Mouse (Mus musculus): ENCODE data around the gene Rnf43. TPM values are rescaled to one million over a fixed set of nuclear protein-coding genes. Genes with fewer than 3 reads are reported as not detected.
A peak's percentile ranks its signal among the peaks of the same experiment; 100 is the strongest.

The Rnf43 gene
- 0.83 and 0.84 TPM in 2 replicates for polyA plus RNA-seq (2014; fragmentation: Nextera tagmentation; extraction: Ambion mirVana)

DNA sequence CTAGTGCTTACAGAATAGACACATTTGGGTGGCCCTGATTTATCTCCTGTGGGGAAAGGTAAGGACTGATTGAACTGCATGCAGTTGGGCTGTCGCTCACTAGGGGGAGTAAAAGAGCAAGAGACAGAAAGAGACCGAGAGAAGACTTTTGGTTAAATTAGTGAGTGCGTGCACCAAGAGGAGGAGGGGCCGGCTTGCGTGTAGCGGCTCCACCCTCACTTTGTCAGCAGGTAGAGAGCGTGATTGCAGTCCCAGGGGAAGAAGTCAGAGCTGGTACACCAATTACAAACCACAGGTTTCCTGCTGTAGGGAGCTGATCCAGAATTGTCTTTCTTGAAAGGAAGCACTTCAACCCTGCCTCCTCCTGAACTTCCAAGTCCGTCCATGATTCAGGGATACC, at the start of gene Rnf43:
Gene Rnf43, plus strand, starts transcription at position 316 of the 400 bp plus-strand sequence.
- Histone ChIP-seq H3K27ac (no peak within 1 kb of the TSS), H3K36me3 (replicated peaks; ENCODE audit: control insufficient read depth, insufficient read depth) (no peaks in the 10 kb centered on the region), H3K27me3 (ENCODE audit: control insufficient read depth, insufficient read depth, low read length) (peaks cover 24% of the 10 kb centered on the region), H3K4me3 (replicated peaks; ENCODE audit: low read length) (peak within 1 kb of the TSS; percentile 28), H3K9me3 (ENCODE audit: control insufficient read depth, low read length) (no peaks in the 10 kb centered on the region), H3K4me1 (replicated peaks; ENCODE audit: control insufficient read depth, insufficient read depth, low read length) (no peaks in the 10 kb centered on the region), H3K4me2 (replicated peaks) (peak within 1 kb of the TSS; percentile 61), H3K9ac (0 out of 2 replicates have a peak within 1 kb of the TSS, but pooled peaks have one; percentile 12)
- ATAC-seq (ENCODE audit: low FRiP score): no peak
- peak; percentile 89 for DNase-seq (ENCODE audit: low spot score)
- 0% methylated on average over 8 of the region's 8 CpGs for WGBS

- Histone ChIP-seq H3K4me3 (replicated peaks; ENCODE audit: low read length) (no peak overlapping the region), H3K9me3 (ENCODE audit: control insufficient read depth, low read length) (no peaks in the 10 kb centered on the region), H3K27ac (no peak overlapping the region), H3K4me1 (replicated peaks; ENCODE audit: control insufficient read depth, insufficient read depth, low read length) (no peaks in the 10 kb centered on the region), H3K27me3 (ENCODE audit: control insufficient read depth, insufficient read depth, low read length) (no peaks in the 10 kb centered on the region), H3K4me2 (replicated peaks) (no peak overlapping the region), H3K9ac (no peak overlapping the region), H3K36me3 (replicated peaks; ENCODE audit: control insufficient read depth, insufficient read depth) (peaks cover 100% of the 10 kb centered on the region)
- WGBS: 93% methylated on average over 7 of the region's 7 CpGs
- no peak for DNase-seq (ENCODE audit: low spot score)
- ATAC-seq (ENCODE audit: low FRiP score): no peak
Measured at GRCm38 (mm10) chr11:87613972-87614371, 48.5 kb upstream of the Rnf43 start.

DNA sequence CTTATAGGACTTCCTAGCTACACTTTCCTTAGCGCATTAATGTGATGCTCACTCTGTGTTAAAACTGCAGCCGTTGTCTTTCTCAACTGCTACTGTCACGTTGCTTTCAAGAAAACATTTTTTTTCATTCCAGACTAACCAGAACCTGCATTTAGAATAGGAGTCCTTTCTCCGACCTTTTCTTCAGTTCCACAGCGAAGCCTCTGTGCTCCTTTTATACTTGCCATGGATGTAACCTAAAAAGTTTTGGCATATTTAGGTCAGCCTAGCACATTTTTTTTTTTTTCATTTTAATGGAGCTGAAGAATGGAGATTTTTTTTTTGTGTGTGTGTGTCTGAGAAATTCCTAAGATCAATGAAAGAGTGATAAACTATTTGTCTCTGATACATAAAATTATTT, 47.0 kb upstream of the Rnf43 start:
- Histone ChIP-seq H3K4me2 (replicated peaks) (no peak overlapping the region), H3K27ac (no peak overlapping the region), H3K36me3 (replicated peaks; ENCODE audit: control insufficient read depth, insufficient read depth) (peaks cover 99% of the 10 kb centered on the region), H3K4me3 (replicated peaks; ENCODE audit: low read length) (no peak overlapping the region), H3K9me3 (ENCODE audit: control insufficient read depth, low read length) (no peaks in the 10 kb centered on the region), H3K4me1 (replicated peaks; ENCODE audit: control insufficient read depth, insufficient read depth, low read length) (no peaks in the 10 kb centered on the region), H3K27me3 (ENCODE audit: control insufficient read depth, insufficient read depth, low read length) (no peaks in the 10 kb centered on the region), H3K9ac (no peak overlapping the region)
- DNase-seq (ENCODE audit: low spot score) (no peak), ATAC-seq (ENCODE audit: low FRiP score) (no peak)
- 96% methylated on average over 5 of the region's 5 CpGs for WGBS

GRCm38 (mm10) chr11:87615952-87616351, 46.6 kb upstream of the Rnf43 start:
- Histone ChIP-seq H3K9me3 (ENCODE audit: control insufficient read depth, low read length) (no peaks in the 10 kb centered on the region), H3K27me3 (ENCODE audit: control insufficient read depth, insufficient read depth, low read length) (no peaks in the 10 kb centered on the region), H3K9ac (no peak overlapping the region), H3K4me3 (replicated peaks; ENCODE audit: low read length) (no peak overlapping the region), H3K36me3 (replicated peaks; ENCODE audit: control insufficient read depth, insufficient read depth) (peaks cover 97% of the 10 kb centered on the region), H3K4me2 (replicated peaks) (no peak overlapping the region), H3K4me1 (replicated peaks; ENCODE audit: control insufficient read depth, insufficient read depth, low read length) (no peaks in the 10 kb centered on the region), H3K27ac (no peak overlapping the region)
- 100% methylated on average over 2 of the region's 2 CpGs for WGBS
- ATAC-seq (ENCODE audit: low FRiP score): no peak
- DNase-seq (ENCODE audit: low spot score): no peak

DNA sequence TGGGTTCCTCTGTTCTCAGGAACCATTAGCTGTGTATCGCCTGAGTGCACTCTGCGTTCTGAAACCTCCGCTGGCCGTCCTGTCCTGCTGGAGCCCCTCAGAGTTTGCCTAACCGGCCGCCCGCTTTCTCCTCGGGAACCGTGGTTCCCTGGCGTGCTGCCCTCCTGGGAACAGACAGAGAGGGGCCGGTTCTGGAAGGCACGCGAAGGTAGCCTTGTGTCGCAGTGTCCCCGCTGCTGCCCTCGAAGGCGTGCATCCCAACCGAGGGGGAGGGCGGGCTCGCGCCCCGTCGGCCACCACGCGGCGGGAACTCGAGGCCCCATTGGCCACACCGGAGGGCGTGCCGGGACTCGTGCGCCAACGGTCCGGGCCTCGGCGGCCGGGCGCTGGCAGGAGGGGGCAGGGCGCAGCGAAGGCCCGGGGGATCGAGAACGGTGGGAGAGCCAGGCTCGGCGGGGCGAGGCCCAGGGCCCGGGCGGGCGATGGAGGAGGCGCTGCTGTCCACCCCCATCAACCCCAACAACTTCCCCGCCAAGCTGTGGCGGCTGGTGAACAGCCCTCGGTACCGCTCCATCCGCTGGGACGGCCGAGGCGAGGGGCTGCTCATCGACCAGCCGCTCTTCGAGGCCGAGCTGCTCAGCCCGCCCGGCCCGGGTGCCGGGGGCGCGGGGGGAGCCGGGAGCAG, 45.6 kb upstream of the Rnf43 start, which contains the start of gene Hsf5:
Gene Hsf5, plus strand, starts transcription at position 375 of the 685 bp plus-strand sequence.
- Histone ChIP-seq H3K4me3 (replicated peaks; ENCODE audit: low read length) (no peak within 1 kb of the TSS), H3K36me3 (replicated peaks; ENCODE audit: control insufficient read depth, insufficient read depth) (peaks cover 92% of the 10 kb centered on the region), H3K9ac (no peak within 1 kb of the TSS), H3K4me1 (replicated peaks; ENCODE audit: control insufficient read depth, insufficient read depth, low read length) (no peaks in the 10 kb centered on the region), H3K27me3 (ENCODE audit: control insufficient read depth, insufficient read depth, low read length) (no peaks in the 10 kb centered on the region), H3K27ac (no peak within 1 kb of the TSS), H3K4me2 (replicated peaks) (no peak within 1 kb of the TSS), H3K9me3 (ENCODE audit: control insufficient read depth, low read length) (no peaks in the 10 kb centered on the region)
- no peak for ATAC-seq (ENCODE audit: low FRiP score)
- 89% methylated on average over 69 of the region's 69 CpGs for WGBS
- DNase-seq (ENCODE audit: low spot score): no peak

- WGBS: 91% methylated on average over 32 of the region's 32 CpGs
Measured at GRCm38 (mm10) chr11:87617606-87618005, 44.9 kb upstream of the Rnf43 start.

DNA sequence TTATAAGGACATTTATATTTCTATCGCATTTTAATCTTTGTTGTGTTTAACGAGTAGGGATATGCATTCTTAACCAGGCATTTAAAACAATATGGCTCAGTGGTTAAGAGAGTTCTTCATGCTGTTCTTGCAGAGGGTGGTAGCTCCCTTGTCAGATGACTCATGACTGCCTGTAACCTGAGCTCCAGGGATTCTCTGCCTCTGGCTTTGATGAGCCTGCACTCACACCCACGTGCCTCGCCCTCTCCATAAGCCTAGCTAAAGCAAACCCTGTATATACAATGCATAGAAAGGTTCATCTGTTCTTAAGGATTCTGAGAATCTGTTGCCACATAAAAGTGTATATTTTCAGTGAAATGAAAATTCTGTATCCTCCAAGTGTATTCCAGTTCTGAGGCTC, 39.4 kb upstream of the Rnf43 start:
- 83% methylated on average over 4 of the region's 4 CpGs for WGBS
- H3K9ac ChIP-seq: no peak overlapping the region
- H3K27me3 ChIP-seq (ENCODE audit: control insufficient read depth, insufficient read depth, low read length): no peaks in the 10 kb centered on the region
- no peak overlapping the region for H3K4me2 ChIP-seq (replicated peaks)
- no peak overlapping the region for H3K4me3 ChIP-seq (replicated peaks; ENCODE audit: low read length)
- peaks cover 80% of the 10 kb centered on the region for H3K36me3 ChIP-seq (replicated peaks; ENCODE audit: control insufficient read depth, insufficient read depth)
- no peaks in the 10 kb centered on the region for H3K9me3 ChIP-seq (ENCODE audit: control insufficient read depth, low read length)
- H3K27ac ChIP-seq: no peak overlapping the region
- DNase-seq (ENCODE audit: low spot score) (no peak), ATAC-seq (ENCODE audit: low FRiP score) (no peak)
- H3K4me1 ChIP-seq (replicated peaks; ENCODE audit: control insufficient read depth, insufficient read depth, low read length): no peaks in the 10 kb centered on the region

More at GRCm38 (mm10) chr11:87617606-87618005, 44.9 kb upstream of the Rnf43 start:
- Histone ChIP-seq H3K9me3 (ENCODE audit: control insufficient read depth, low read length) (no peaks in the 10 kb centered on the region), H3K36me3 (replicated peaks; ENCODE audit: control insufficient read depth, insufficient read depth) (peaks cover 91% of the 10 kb centered on the region), H3K27ac (no peak overlapping the region), H3K9ac (no peak overlapping the region), H3K4me3 (replicated peaks; ENCODE audit: low read length) (no peak overlapping the region), H3K27me3 (ENCODE audit: control insufficient read depth, insufficient read depth, low read length) (no peaks in the 10 kb centered on the region), H3K4me1 (replicated peaks; ENCODE audit: control insufficient read depth, insufficient read depth, low read length) (no peaks in the 10 kb centered on the region), H3K4me2 (replicated peaks) (no peak overlapping the region)
- ATAC-seq (ENCODE audit: low FRiP score): no peak
- no peak for DNase-seq (ENCODE audit: low spot score)

DNA sequence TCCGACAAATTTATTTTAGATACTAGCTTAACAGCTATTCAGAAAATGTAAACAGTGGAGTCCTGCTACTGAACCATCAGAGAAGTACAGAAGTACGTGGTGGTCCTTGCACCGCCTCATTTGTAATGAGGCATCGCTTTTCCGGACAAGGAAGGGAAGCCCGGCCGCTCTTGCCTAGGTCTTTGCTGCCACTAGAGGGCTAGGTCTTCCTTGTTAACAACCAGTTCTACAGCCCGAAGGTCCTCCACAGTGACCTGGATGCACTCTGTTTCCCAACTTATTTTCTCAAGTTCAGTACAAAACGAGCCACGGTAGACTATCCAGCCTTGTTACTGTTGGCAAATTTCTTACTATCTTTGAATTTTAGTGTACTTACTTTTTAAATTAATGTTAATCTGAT, 32.7 kb upstream of the Rnf43 start:
- 34% methylated on average over 10 of the region's 10 CpGs for WGBS
- no peak overlapping the region for H3K9ac ChIP-seq
- no peak overlapping the region for H3K4me3 ChIP-seq (replicated peaks; ENCODE audit: low read length)
- no peaks in the 10 kb centered on the region for H3K9me3 ChIP-seq (ENCODE audit: control insufficient read depth, low read length)
- no peaks in the 10 kb centered on the region for H3K4me1 ChIP-seq (replicated peaks; ENCODE audit: control insufficient read depth, insufficient read depth, low read length)
- no peaks in the 10 kb centered on the region for H3K27me3 ChIP-seq (ENCODE audit: control insufficient read depth, insufficient read depth, low read length)
- H3K27ac ChIP-seq: no peak overlapping the region
- DNase-seq (ENCODE audit: low spot score) (peak; percentile 28), ATAC-seq (ENCODE audit: low FRiP score) (no peak)
- no peak overlapping the region for H3K4me2 ChIP-seq (replicated peaks)
- H3K36me3 ChIP-seq (replicated peaks; ENCODE audit: control insufficient read depth, insufficient read depth): peaks cover 36% of the 10 kb centered on the region

DNA sequence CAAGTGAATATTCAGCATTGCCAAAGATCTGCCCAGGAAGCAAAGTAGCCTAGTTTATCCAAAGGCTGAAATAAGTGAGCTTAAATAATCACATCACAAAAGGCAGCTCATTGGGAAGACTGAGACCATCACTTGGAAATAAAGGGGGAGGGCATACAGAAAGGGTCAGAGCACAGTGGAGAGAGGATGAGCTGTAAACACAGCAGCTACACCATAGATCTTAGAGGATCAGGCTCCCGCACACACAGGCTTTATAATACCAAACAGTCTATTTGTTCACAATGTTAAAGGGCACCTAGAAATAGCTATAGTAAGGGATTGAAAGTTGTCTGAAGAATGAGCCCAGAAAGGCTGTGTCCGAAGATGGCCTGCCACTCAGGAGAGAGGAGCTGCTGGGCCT, 23.7 kb upstream of the Rnf43 start:
- Histone ChIP-seq H3K27me3 (ENCODE audit: control insufficient read depth, insufficient read depth, low read length) (no peaks in the 10 kb centered on the region), H3K36me3 (replicated peaks; ENCODE audit: control insufficient read depth, insufficient read depth) (peaks cover 13% of the 10 kb centered on the region), H3K9ac (peak overlapping the region; percentile 67), H3K9me3 (ENCODE audit: control insufficient read depth, low read length) (no peaks in the 10 kb centered on the region), H3K27ac (no peak overlapping the region), H3K4me3 (replicated peaks; ENCODE audit: low read length) (peak overlapping the region; percentile 37), H3K4me2 (replicated peaks) (peak overlapping the region; percentile 77), H3K4me1 (replicated peaks; ENCODE audit: control insufficient read depth, insufficient read depth, low read length) (peaks cover 9% of the 10 kb centered on the region)
- DNase-seq (ENCODE audit: low spot score) (no peak), ATAC-seq (ENCODE audit: low FRiP score) (no peak)
- 8% methylated on average over 2 of the region's 2 CpGs for WGBS
